Mouse (Mus musculus): ENCODE measurements at regions not wholly inside any gene's neighbourhood (a gene's known extent, or its start where the extent isn't known, plus 50 kb on each side); places are given as distances from the start of the nearest gene placed in this dataset.

DNA sequence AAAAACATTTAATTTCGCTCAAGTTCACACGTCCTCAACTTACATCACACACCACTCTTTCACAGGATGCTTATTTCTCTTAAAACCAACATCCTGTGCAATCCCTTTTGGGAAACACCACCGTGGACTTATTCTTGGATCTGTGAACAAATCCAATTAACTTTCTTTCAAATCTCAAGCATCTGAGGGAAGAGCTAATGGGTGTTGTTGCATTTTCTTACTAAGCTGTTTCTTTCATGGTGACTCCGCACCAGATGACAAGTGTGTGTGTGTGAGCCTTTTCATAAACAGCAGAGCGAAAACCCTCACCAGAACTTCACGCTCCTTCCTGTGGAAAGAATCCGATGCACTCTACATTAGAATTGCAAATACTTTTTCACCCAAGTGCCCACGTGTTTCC is 390.6 kb upstream of the Castor2 start:
- Histone ChIP-seq H3K4me1 (replicated peaks; ENCODE audit: control insufficient read depth, insufficient read depth, low read length) (0 out of 2 replicates have a peak, but pooled peaks cover 2% of the 10 kb centered on the region), H3K9ac (replicated peaks; ENCODE audit: low read depth, low read length) (no peak overlapping the region), H3K36me3 (ENCODE audit: control insufficient read depth, insufficient read depth) (no peaks in the 10 kb centered on the region), H3K4me3 (replicated peaks; ENCODE audit: low read length) (no peak overlapping the region), H3K27me3 (replicated peaks; ENCODE audit: control insufficient read depth, insufficient read depth, low read length) (no peaks in the 10 kb centered on the region), H3K4me2 (ENCODE audit: low read length) (no peak overlapping the region), H3K27ac (ENCODE audit: low read length) (no peak overlapping the region), H3K9me3 (ENCODE audit: control insufficient read depth, low read length) (no peaks in the 10 kb centered on the region)
- 21% methylated on average over 8 of the region's 8 CpGs for WGBS
- ATAC-seq: no peak

DNA sequence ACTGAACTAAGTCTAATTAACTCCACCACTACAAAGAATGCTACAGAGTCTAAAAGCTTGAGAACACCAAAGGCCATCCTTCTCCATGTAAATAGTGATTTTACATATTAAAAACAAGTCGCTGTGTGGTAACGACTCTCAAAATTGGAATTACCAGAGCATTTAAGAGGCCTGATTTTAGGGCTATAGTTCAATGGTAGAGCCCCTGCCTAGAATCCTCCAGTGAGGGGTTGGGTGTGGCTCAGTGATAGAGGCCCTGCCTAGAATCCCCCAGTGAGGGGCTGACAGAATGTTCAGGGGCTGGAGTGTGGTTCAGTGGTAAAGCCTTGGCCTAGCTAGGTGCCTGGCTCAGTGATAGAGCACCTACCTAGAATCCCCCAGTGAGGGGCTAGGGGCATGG is 413.3 kb upstream of the Castor2 start:
- WGBS: 56% methylated on average over 2 of the region's 2 CpGs
- no peak for ATAC-seq
- H3K4me2 ChIP-seq (ENCODE audit: low read length): no peak overlapping the region

DNA sequence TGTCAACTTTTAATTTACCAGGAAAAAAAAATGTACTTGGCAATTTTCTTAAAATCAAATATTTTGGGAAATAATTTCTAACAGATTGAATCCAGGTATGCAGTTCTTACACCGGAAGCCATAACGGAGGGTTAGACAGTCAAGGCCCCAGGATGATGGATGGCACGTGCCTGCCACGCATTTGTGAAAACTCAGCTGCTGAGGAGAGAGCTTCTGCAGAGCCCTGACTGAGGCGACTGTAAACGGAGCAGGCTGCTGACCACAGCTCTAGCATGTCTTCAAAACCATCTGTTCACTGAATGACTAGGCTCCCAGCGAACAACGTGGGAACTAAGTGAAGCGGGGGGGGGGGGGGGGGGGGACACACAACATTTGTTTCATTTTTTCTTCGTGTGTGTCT is 416.5 kb upstream of the Castor2 start:
- Histone ChIP-seq H3K27ac (ENCODE audit: low read length) (no peak overlapping the region), H3K27me3 (replicated peaks; ENCODE audit: control insufficient read depth, insufficient read depth, low read length) (no peaks in the 10 kb centered on the region), H3K9me3 (ENCODE audit: control insufficient read depth, low read length) (0 out of 2 replicates have a peak, but pooled peaks cover 2% of the 10 kb centered on the region), H3K4me2 (ENCODE audit: low read length) (no peak overlapping the region), H3K36me3 (ENCODE audit: control insufficient read depth, insufficient read depth) (no peaks in the 10 kb centered on the region), H3K4me1 (replicated peaks; ENCODE audit: control insufficient read depth, insufficient read depth, low read length) (no peaks in the 10 kb centered on the region), H3K4me3 (replicated peaks; ENCODE audit: low read length) (no peak overlapping the region), H3K9ac (replicated peaks; ENCODE audit: low read depth, low read length) (no peak overlapping the region)
- no peak for ATAC-seq
- WGBS: 53% methylated on average over 10 of the region's 10 CpGs

More for the DNA sequence above, 413.3 kb upstream of the Castor2 start:
- Histone ChIP-seq H3K27ac (ENCODE audit: low read length) (no peak overlapping the region), H3K9ac (replicated peaks; ENCODE audit: low read depth, low read length) (no peak overlapping the region), H3K9me3 (ENCODE audit: control insufficient read depth, low read length) (no peaks in the 10 kb centered on the region), H3K27me3 (replicated peaks; ENCODE audit: control insufficient read depth, insufficient read depth, low read length) (no peaks in the 10 kb centered on the region), H3K36me3 (ENCODE audit: control insufficient read depth, insufficient read depth) (no peaks in the 10 kb centered on the region), H3K4me3 (replicated peaks; ENCODE audit: low read length) (no peak overlapping the region), H3K4me1 (replicated peaks; ENCODE audit: control insufficient read depth, insufficient read depth, low read length) (no peaks in the 10 kb centered on the region)

- H3K27me3 ChIP-seq (replicated peaks; ENCODE audit: control insufficient read depth, insufficient read depth, low read length): no peaks in the 10 kb centered on the region
- 0 out of 2 replicates have a peak overlapping the region, but pooled peaks have one; percentile 18 for H3K9ac ChIP-seq (replicated peaks; ENCODE audit: low read depth, low read length)
- peak; percentile 94 for ATAC-seq
- H3K4me2 ChIP-seq (ENCODE audit: low read length): no peak overlapping the region; the same call in 1 of the 2 replicates
- H3K4me1 ChIP-seq (replicated peaks; ENCODE audit: control insufficient read depth, insufficient read depth, low read length): peaks cover 27% of the 10 kb centered on the region
- H3K9me3 ChIP-seq (ENCODE audit: control insufficient read depth, low read length): 0 out of 2 replicates have a peak, but pooled peaks cover 2% of the 10 kb centered on the region
- WGBS: 24% methylated on average over 15 of the region's 15 CpGs
- H3K4me3 ChIP-seq (replicated peaks; ENCODE audit: low read length): no peak overlapping the region
- H3K36me3 ChIP-seq (ENCODE audit: control insufficient read depth, insufficient read depth): no peaks in the 10 kb centered on the region
- H3K27ac ChIP-seq (ENCODE audit: low read length): peak overlapping the region; percentile 89
Measured at GRCm38 (mm10) chr5:133676791-133677450, 422.6 kb upstream of the Castor2 start.

DNA sequence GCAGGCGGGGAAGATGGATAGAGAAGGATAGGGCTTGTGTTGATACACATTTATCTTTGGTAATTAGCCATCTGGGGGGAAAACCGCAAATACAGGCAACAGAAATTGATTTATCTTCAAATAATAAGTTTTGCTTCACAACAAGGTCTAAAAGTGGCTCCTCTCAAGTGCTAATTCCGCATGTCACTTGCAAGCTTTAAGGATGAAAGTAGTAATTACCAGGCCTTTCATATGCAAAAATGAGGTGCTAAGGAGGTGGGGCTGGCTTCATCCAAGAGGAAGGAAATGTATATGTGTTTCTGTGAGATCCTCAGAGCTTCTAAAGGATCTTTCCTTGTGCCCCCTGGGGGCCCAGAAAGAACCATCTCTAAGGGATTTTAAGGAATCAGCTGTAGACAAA is 423.9 kb upstream of the Castor2 start:
- H3K4me3 ChIP-seq (replicated peaks; ENCODE audit: low read length): no peak overlapping the region
- no peak overlapping the region for H3K9ac ChIP-seq (replicated peaks; ENCODE audit: low read depth, low read length)
- H3K4me2 ChIP-seq (ENCODE audit: low read length): no peak overlapping the region
- H3K4me1 ChIP-seq (replicated peaks; ENCODE audit: control insufficient read depth, insufficient read depth, low read length): peaks cover 27% of the 10 kb centered on the region
- H3K27me3 ChIP-seq (replicated peaks; ENCODE audit: control insufficient read depth, insufficient read depth, low read length): no peaks in the 10 kb centered on the region
- H3K27ac ChIP-seq (ENCODE audit: low read length): peak overlapping the region; percentile 89
- no peaks in the 10 kb centered on the region for H3K36me3 ChIP-seq (ENCODE audit: control insufficient read depth, insufficient read depth)
- 0 out of 2 replicates have a peak, but pooled peaks cover 2% of the 10 kb centered on the region for H3K9me3 ChIP-seq (ENCODE audit: control insufficient read depth, low read length)
- ATAC-seq: peak; percentile 62
- WGBS: 19% methylated on average over 3 of the region's 3 CpGs

- 38% methylated on average over 6 of the region's 6 CpGs for WGBS
- no peaks in the 10 kb centered on the region for H3K27me3 ChIP-seq (replicated peaks; ENCODE audit: control insufficient read depth, insufficient read depth, low read length)
- H3K4me2 ChIP-seq (ENCODE audit: low read length): no peak overlapping the region
- peaks cover 4% of the 10 kb centered on the region; the same call in 1 of the 2 replicates for H3K4me1 ChIP-seq (replicated peaks; ENCODE audit: control insufficient read depth, insufficient read depth, low read length)
- no peaks in the 10 kb centered on the region for H3K36me3 ChIP-seq (ENCODE audit: control insufficient read depth, insufficient read depth)
- no peak overlapping the region for H3K9ac ChIP-seq (replicated peaks; ENCODE audit: low read depth, low read length)
- H3K4me3 ChIP-seq (replicated peaks; ENCODE audit: low read length): no peak overlapping the region
- ATAC-seq: no peak
- H3K27ac ChIP-seq (ENCODE audit: low read length): no peak overlapping the region
- H3K9me3 ChIP-seq (ENCODE audit: control insufficient read depth, low read length): no peaks in the 10 kb centered on the region
Measured at GRCm38 (mm10) chr5:133666473-133666872, 433.0 kb upstream of the Castor2 start.

DNA sequence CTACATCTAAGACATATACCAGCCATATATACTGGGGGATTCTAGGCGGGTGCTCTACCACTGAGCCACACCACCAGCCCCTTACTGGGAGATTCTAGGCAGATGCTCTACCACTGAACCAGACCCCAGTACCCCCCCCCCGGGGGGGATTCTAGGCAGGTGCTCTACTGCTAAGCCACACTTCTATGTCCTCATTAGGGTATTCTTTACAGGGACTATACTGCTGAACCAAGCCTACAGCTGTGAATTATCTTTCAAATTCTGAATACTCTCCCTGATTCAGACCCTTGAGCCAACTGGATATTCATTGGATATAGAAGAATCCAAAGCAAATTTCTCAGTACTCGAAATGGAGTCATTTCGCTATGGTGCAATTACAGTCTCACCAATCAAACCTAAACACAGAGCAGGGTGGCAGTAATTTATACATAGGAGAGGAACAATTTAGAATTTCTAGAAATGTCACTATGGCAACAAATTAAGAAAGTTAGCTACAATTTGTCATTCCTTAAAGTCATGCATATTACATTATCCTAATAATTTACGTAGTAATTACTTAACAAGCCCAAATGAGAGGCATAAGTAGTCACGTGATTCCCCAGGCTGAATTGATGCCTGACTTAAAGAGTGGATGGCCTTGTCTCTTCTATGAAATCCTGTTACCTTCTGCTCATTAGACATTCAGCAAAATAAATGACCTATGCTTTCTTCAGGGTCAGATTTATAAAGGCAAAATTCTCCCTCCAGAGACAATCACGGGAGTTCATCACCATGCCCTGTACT is 436.8 kb upstream of the Castor2 start:
- no peak overlapping the region for H3K9ac ChIP-seq (replicated peaks; ENCODE audit: low read depth, low read length)
- no peak overlapping the region for H3K4me3 ChIP-seq (replicated peaks; ENCODE audit: low read length)
- peak; percentile 78 for ATAC-seq
- H3K4me2 ChIP-seq (ENCODE audit: low read length): no peak overlapping the region
- 58% methylated on average over 7 of the region's 7 CpGs for WGBS
- H3K27ac ChIP-seq (ENCODE audit: low read length): peak overlapping the region; percentile 66
- no peaks in the 10 kb centered on the region for H3K36me3 ChIP-seq (ENCODE audit: control insufficient read depth, insufficient read depth)
- H3K4me1 ChIP-seq (replicated peaks; ENCODE audit: control insufficient read depth, insufficient read depth, low read length): peaks cover 4% of the 10 kb centered on the region; the same call in 1 of the 2 replicates
- H3K9me3 ChIP-seq (ENCODE audit: control insufficient read depth, low read length): no peaks in the 10 kb centered on the region
- no peaks in the 10 kb centered on the region for H3K27me3 ChIP-seq (replicated peaks; ENCODE audit: control insufficient read depth, insufficient read depth, low read length)

DNA sequence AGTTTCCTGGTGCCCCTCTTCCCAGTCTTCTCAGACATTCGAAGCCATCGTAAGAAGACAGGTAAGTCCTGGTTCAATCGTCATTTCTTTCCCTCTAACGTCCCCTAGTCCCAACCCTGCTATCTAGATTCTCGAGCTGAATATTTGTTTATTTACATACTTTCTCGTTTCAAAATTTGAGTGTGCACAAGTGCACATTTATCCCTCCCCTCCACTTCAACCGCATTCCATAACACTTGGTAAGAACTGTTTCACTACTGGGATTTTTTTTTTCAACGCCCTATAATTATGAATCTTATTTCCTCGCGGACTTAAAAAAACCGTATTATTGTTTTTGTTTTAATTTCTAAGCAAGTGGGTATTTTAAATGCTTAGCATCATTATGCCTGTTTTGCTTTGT is 439.2 kb upstream of the Castor2 start:
- H3K4me2 ChIP-seq (ENCODE audit: low read length): no peak overlapping the region
- H3K4me1 ChIP-seq (replicated peaks; ENCODE audit: control insufficient read depth, insufficient read depth, low read length): peaks cover 4% of the 10 kb centered on the region; the same call in 1 of the 2 replicates
- no peak overlapping the region for H3K9ac ChIP-seq (replicated peaks; ENCODE audit: low read depth, low read length)
- no peak overlapping the region for H3K27ac ChIP-seq (ENCODE audit: low read length)
- no peaks in the 10 kb centered on the region for H3K9me3 ChIP-seq (ENCODE audit: control insufficient read depth, low read length)
- no peak overlapping the region for H3K4me3 ChIP-seq (replicated peaks; ENCODE audit: low read length)
- H3K27me3 ChIP-seq (replicated peaks; ENCODE audit: control insufficient read depth, insufficient read depth, low read length): no peaks in the 10 kb centered on the region
- ATAC-seq: no peak
- WGBS: 84% methylated on average over 11 of the region's 11 CpGs
- no peaks in the 10 kb centered on the region for H3K36me3 ChIP-seq (ENCODE audit: control insufficient read depth, insufficient read depth)

- Histone ChIP-seq H3K36me3 (ENCODE audit: control insufficient read depth, insufficient read depth) (no peaks in the 10 kb centered on the region), H3K9me3 (ENCODE audit: control insufficient read depth, low read length) (no peaks in the 10 kb centered on the region), H3K27me3 (replicated peaks; ENCODE audit: control insufficient read depth, insufficient read depth, low read length) (no peaks in the 10 kb centered on the region), H3K9ac (replicated peaks; ENCODE audit: low read depth, low read length) (no peak overlapping the region), H3K27ac (ENCODE audit: low read length) (no peak overlapping the region), H3K4me1 (replicated peaks; ENCODE audit: control insufficient read depth, insufficient read depth, low read length) (no peaks in the 10 kb centered on the region), H3K4me3 (replicated peaks; ENCODE audit: low read length) (no peak overlapping the region), H3K4me2 (ENCODE audit: low read length) (no peak overlapping the region)
- ATAC-seq: no peak
- WGBS: 90% methylated on average over 8 of the region's 8 CpGs
Measured at GRCm38 (mm10) chr5:133656837-133657236, 442.7 kb upstream of the Castor2 start.
